Mouse (Mus musculus): ENCODE results near the gene Adamts18. TPM values are rescaled to one million over a fixed set of nuclear protein-coding genes. Genes with fewer than 3 reads are reported as not detected.

The Adamts18 gene
- under 1 TPM in 1 of 2 experiments, not detected in 1; 0.24 TPM for polyA plus RNA-seq (2017; shearing (Covaris generic))

GRCm38 (mm10) chr8:113848653-113849135, at the start of gene Adamts18:
Adamts18 (minus strand) TSS chr8:113848738.
- no peak for ATAC-seq

DNA sequence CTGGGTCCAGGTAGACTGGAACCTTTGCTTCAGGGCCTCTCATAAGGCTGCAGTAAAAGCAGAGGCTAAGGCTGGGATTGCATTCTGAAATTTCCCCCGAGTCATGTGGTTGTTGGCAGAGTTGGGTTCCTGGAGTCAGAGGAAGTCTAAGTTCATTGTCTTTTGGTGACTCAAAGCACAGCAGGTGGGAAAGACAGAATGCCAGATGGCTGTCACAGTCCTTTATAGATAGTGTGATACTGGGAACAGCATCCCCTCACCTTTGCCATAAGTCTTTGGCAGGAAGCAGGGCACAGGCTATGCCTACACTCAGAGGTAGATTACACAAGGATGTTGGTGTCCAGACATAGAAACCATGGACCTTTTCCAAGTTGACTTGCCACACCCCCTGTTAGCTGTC, 47.9 kb upstream of the Adamts18 start:
- ATAC-seq = no peak

DNA sequence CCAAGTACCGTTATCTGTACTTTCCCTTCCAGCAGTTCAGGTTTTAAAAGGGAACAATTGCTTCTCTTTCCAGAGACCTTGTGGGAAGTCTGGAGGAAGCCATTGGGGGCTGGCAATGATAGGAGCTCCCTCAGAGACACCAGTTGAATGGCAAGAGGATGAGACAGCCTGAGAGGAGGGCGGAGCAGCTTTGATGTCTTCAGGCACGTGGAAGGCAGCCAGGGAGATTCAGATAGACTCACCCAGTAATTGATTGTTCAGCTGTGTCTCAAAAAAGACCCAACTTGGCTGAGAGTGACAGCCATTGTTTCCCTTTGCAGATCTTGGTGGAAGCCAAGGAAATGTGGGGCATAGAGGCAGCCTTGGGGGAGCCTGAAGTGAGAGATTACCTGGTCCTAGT, 42.8 kb upstream of the Adamts18 start:
- ATAC-seq = no peak

DNA sequence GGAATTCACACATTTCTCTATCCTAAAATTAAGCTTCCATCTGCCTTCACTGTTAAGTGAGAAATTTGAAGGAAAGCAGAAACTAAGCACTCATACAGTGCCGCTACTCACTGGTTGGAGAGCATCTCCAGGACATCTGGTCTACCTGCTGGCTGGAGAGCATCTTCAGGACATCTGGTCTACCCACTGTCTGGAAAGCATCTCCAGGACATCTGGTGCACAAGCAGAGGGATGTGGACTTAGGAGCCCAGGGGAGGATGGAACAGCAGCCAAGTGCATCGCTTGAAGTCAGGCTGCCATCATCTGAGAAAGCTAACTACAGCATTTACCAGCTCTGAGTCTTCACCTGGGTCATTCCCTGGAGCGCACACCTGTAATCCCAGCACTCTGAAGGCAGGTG, 38.0 kb upstream of the Adamts18 start:
- ATAC-seq = no peak

- ATAC-seq = no peak
These were observed 36.6 kb upstream of the Adamts18 start for GRCm38 (mm10) chr8:113885101-113885500.

- no peak for ATAC-seq
These were observed 35.5 kb upstream of the Adamts18 start for GRCm38 (mm10) chr8:113883994-113884393.

DNA sequence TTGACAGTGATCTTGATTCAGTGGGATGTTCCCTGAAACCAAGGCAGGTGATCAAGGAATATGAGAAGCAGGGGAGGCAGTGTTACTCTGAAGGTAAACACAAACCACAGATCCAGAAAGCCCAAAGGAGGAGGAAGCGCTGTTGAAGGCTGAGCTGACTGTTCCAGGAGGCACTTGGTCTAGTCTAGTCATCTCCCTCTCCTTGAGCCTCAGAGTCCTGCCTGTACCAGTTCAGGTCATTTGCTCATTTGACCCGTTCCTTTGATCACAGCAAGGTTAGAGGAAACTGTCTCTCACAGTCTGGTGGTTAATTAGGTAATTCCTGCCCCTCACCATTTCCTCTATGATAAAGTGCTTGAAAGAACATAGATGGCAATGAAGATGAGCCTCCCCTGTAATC, 34.0 kb upstream of the Adamts18 start:
- ATAC-seq = no peak

DNA sequence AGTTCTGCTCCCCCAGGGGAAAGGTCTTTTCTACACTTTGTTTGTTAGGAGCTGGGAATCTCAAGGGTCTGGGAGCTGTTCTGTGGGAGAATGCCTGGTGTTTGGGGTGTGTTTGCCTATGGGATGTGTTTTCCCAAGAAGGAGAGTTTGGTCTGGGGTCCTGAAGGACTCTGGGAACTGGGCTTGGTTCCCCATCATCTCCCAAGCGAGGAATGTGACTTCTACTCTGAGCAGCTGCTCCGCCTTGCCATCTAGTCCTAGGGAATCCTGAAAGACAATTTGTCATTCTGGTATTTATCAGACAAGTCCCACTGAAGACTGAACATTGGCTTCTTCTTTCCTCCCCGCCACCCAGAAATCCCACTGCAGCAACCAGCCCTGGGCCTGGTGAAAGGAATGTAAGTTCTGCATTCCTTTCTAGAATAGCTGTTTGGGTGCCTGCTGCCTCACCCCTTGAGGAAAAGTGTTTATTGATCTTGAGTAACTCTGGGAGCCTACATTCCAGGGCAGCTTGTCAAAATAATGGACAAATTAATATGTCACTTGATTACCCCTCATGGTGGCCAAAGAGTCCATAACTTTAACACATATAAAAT, 30.0 kb upstream of the Adamts18 start:
- no peak for ATAC-seq

- no peak for ATAC-seq
These were observed 25.0 kb upstream of the Adamts18 start for GRCm38 (mm10) chr8:113873446-113874120.

- ATAC-seq = no peak
These were observed 23.9 kb upstream of the Adamts18 start for GRCm38 (mm10) chr8:113872436-113872835.

- ATAC-seq = no peak
These were observed 18.0 kb upstream of the Adamts18 start for GRCm38 (mm10) chr8:113866530-113866929.

DNA sequence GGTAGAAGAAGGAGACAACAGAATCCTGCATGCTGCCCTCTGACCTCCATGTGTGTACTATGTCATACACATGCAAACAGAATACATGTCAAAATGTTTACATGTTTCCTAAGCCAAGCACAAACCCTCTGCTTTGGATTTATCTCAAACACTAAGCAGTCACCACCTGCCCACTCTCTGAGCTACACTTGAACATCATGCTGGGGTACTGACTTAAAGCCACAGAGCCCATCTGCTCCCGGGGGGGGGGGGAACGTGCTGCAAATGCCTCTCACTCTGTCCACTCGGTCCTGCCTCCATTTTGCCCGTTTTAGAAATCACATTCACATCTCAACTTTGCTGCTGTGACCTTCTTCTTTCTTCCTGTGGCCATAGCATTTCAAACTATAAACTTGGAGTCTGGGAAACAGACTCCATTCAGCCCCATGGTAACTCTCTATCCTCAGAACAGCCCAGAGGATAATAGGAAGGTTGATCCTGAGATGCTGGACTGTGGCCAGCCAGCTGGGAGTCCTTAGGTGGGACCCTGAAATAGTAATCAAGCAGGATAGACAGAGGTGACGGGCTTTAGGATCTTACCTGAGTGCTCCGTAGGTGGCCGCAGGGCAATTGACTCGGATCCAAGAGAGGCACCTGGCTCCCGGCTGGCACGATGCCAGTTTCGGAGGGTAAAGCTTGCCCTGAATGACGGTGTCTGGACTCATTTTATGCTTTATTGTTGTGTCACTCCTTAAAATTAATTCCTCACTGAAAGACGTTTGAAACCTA, 17.0 kb upstream of the Adamts18 start:
- no peak for ATAC-seq

- no peak for ATAC-seq
These were observed 11.5 kb upstream of the Adamts18 start for GRCm38 (mm10) chr8:113859890-113860683.

DNA sequence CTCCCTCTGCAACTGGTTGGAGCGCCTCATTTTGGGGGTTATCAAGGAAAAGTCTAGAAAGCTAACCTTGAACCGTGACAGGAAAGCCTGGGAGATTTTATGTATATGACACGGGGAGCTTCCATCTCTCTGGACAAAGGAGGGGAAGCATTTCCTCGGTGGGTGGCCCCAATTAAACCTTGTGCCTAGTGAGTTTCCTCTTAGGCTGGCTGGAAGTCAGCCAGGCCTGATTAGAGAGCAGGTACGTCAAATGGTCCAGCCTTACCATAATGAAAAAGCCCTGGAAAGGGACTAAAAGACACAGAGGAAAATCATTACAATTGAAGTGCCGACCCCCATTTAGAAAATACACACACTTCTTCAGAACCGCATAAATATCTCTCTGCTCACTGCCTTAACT, 10.3 kb upstream of the Adamts18 start:
- ATAC-seq = no peak

GRCm38 (mm10) chr8:113854622-113855293, 6.2 kb upstream of the Adamts18 start:
- no peak for ATAC-seq

- no peak for ATAC-seq
These were observed 5.2 kb upstream of the Adamts18 start for GRCm38 (mm10) chr8:113853714-113854113.

GRCm38 (mm10) chr8:113851655-113852054, 3.1 kb upstream of the Adamts18 start:
- no peak for ATAC-seq

GRCm38 (mm10) chr8:113848081-113848652, 371 bp downstream of the Adamts18 start:
- no peak for ATAC-seq

- no peak for ATAC-seq
These were observed 895 bp downstream of the Adamts18 start for GRCm38 (mm10) chr8:113847606-113848080.

DNA sequence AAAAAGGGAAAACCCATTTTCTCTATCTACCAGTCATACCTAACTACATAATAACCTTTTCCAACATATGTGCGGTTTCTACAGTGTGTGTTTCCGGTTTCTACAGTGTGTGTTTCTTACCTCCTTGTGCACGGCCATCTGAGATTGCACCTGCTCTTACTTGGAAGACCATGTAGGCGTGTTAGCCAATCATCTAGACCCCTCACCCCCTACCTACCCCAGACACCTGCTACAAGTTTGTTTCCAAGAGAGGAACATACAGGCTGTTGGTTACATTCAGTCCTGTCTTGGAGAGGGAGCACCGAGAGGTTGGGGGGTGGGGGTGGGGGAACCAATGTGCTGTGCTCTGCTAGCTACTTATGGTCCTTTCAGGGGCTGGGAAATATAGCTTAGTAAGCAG, 1.9 kb downstream of the Adamts18 start:
- ATAC-seq = no peak

DNA sequence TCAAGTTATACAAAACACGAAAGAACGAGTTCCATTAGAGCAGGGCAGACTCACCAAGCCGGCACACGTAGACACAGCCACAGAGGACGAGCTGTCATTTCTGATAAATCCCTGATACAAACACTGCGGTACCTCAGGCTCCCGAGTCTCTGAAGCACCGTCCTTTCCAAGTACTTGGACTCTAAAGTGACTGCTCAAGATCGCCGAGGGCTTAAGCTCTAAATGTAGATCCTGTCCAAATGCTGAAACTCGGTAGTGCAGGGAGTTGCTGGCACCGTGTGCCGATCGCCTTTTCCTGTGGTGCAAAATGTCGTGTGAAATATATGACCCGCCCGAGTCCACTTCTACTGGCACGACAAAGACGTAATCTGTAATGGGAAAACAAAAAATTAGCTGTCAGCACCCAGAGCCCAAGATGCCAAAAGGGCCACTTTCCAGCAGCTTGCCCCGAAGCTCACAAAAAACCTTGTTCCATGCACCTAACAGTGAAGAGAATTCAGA, 3.7 kb downstream of the Adamts18 start:
- no peak for ATAC-seq

All from activated CD4-positive, CD25-positive, alpha-beta regulatory T cell, adult 4 months (primary cell).